Mouse (Mus musculus) myocyte (in vitro differentiated cells): ENCODE data around the gene Cisd2.

Experiments used
- MYOG ChIP-seq, 3 experiments: IDR thresholded peaks; one replicate each; pipeline ENCODE4 v1.6.1; 2011; ENCODE audit warnings: control low read depth in 2 of 3, low read depth in 2 of 3, mild to moderate bottlenecking in 2 of 3; ENCODE audit not compliant: insufficient read length in 2 of 3, control insufficient read depth in 1 of 3, insufficient read depth in 1 of 3
- POLR2A ChIP-seq: IDR thresholded peaks from one replicate; pipeline ENCODE4 v1.6.1; 2011; ENCODE audit warnings: low read depth, mild to moderate bottlenecking, control low read depth, moderate library complexity; ENCODE audit not compliant: insufficient read length
- SRF ChIP-seq: IDR thresholded peaks from one replicate; pipeline ENCODE4 v1.6.1; 2011; ENCODE audit warnings: low read depth; ENCODE audit not compliant: control insufficient read depth, insufficient read length

- TF ChIP-seq MYOG (IDR thresholded peaks at IDR 0.05; ENCODE audit: control insufficient read depth in 1 of 3, insufficient read depth in 1 of 3, insufficient read length in 2 of 3, low read depth in 2 of 3) (no peak), SRF (no peak), POLR2A (no peak)
Measured at GRCm38 (mm10) chr3:135417245-135417644, 6.5 kb downstream of the Cisd2 start.
